Mouse (Mus musculus): Measurements from ENCODE around the gene Tspan9.

DNA sequence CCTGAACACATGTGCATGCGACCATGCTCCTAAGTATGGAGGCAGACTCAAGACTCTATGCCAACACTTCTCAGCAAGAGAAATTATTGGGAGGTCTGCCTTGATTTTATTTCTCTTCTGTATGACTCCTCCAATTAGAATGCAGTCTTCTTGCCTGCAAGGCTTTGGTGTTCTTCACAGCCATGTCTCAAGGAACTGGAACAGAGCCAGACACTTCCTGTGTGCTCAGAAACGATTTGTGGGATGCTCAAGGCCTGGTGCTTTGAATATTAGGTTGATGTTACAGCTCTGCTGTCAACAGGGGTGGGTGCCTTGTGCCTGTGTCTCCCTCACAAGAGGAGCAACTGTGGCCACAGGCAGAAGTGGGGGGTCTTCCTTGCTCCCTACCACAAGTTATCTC is 22.2 kb upstream of the Tspan9 start:
- TF ChIP-seq CTCF (IDR thresholded peaks at IDR 0.05; ENCODE audit: borderline replicate concordance, extremely low read depth, insufficient read depth, insufficient read length) (no peak), POLR2A (IDR thresholded peaks at IDR 0.05; ENCODE audit: borderline replicate concordance, extremely low read depth, insufficient read depth, insufficient read length, poor library complexity, severe bottlenecking) (no peak)
